Mouse (Mus musculus): ENCODE data around the gene Fbxo17. TPM values are rescaled to one million over a fixed set of nuclear protein-coding genes. Genes with fewer than 3 reads are reported as not detected.
"Not testable (repeated sequence)": the region's sequence is repeated elsewhere in the genome, so short reads cannot be mapped to it uniquely, and the experiment has no call there.

Fbxo17 gene
- total RNA-seq (2014; fragmentation: Nextera tagmentation) (not detected in 2 replicates), total RNA-seq (2017) (0.27 TPM in 1 of 2 replicates, not detected in the other), polyA plus RNA-seq (2012) (not detected in 2 replicates)

GRCm38 (mm10) chr7:28716590-28717281, at the start of gene Fbxo17:
Fbxo17 (plus strand) TSS chr7:28716804.
- ATAC-seq (ENCODE audit: extremely low read depth, insufficient number of reproducible peaks, low FRiP score, poor library complexity, severe bottlenecking) (no peak), DNase-seq (ENCODE audit: low spot score) (no peak)
- H3K4me3 ChIP-seq (ENCODE audit: low read depth, low read length): no peak within 1 kb of the TSS
- H3K27me3 ChIP-seq (ENCODE audit: insufficient read depth, low read length): no peaks in the 10 kb centered on the region; the same call in 1 of the 2 replicates
- H3K4me1 ChIP-seq (ENCODE audit: insufficient read depth, low read depth, low read length): no peaks in the 10 kb centered on the region
- H3K9me3 ChIP-seq (replicated peaks): no peaks in the 10 kb centered on the region
- no peaks in the 10 kb centered on the region for H3K36me3 ChIP-seq (replicated peaks)
- no peak for TF ChIP-seq TAL1 (conservative IDR thresholded peaks at IDR 0.05; ENCODE audit: low read depth, low read length)
- TF ChIP-seq GATA1 (IDR thresholded peaks at IDR 0.05; ENCODE audit: borderline replicate concordance, low read length): no peak
- TF ChIP-seq GATA2 (IDR thresholded peaks at IDR 0.05; ENCODE audit: borderline replicate concordance, low read depth, low read length): no peak
- TF ChIP-seq POLR2AphosphoS5 (IDR thresholded peaks at IDR 0.05; ENCODE audit: insufficient replicate concordance, low read depth, low read length): no peak
- no peak for TF ChIP-seq CTCF (IDR thresholded peaks at IDR 0.05; ENCODE audit: low read depth, low read length)

- no peaks in the 10 kb centered on the region for H3K36me3 ChIP-seq (replicated peaks)
- no peaks in the 10 kb centered on the region for H3K9me3 ChIP-seq (replicated peaks)
- no peaks in the 10 kb centered on the region for H3K4me1 ChIP-seq (ENCODE audit: insufficient read depth, low read depth, low read length)
- TF ChIP-seq POLR2AphosphoS5 (IDR thresholded peaks at IDR 0.05; ENCODE audit: insufficient replicate concordance, low read depth, low read length) (no peak), GATA2 (IDR thresholded peaks at IDR 0.05; ENCODE audit: borderline replicate concordance, low read depth, low read length) (no peak), TAL1 (conservative IDR thresholded peaks at IDR 0.05; ENCODE audit: low read depth, low read length) (no peak), GATA1 (IDR thresholded peaks at IDR 0.05; ENCODE audit: borderline replicate concordance, low read length) (no peak), CTCF (IDR thresholded peaks at IDR 0.05; ENCODE audit: low read depth, low read length) (no peak)
- no peak for ATAC-seq (ENCODE audit: extremely low read depth, insufficient number of reproducible peaks, low FRiP score, poor library complexity, severe bottlenecking)
- no peak overlapping the region for H3K4me3 ChIP-seq (ENCODE audit: low read depth, low read length)
- no peaks in the 10 kb centered on the region for H3K27me3 ChIP-seq (ENCODE audit: insufficient read depth, low read length)
- no peak for DNase-seq (ENCODE audit: low spot score)
These were observed 45.4 kb upstream of the Fbxo17 start for GRCm38 (mm10) chr7:28671172-28671571.

GRCm38 (mm10) chr7:28672276-28672675, 44.3 kb upstream of the Fbxo17 start:
- no peaks in the 10 kb centered on the region for H3K9me3 ChIP-seq (replicated peaks)
- DNase-seq (ENCODE audit: low spot score): no peak
- no peak for ATAC-seq (ENCODE audit: extremely low read depth, insufficient number of reproducible peaks, low FRiP score, poor library complexity, severe bottlenecking)
- no peaks in the 10 kb centered on the region for H3K36me3 ChIP-seq (replicated peaks)
- H3K27me3 ChIP-seq (ENCODE audit: insufficient read depth, low read length): no peaks in the 10 kb centered on the region
- H3K4me1 ChIP-seq (ENCODE audit: insufficient read depth, low read depth, low read length): no peaks in the 10 kb centered on the region
- TF ChIP-seq CTCF (IDR thresholded peaks at IDR 0.05; ENCODE audit: low read depth, low read length) (no peak), TAL1 (conservative IDR thresholded peaks at IDR 0.05; ENCODE audit: low read depth, low read length) (no peak), GATA1 (IDR thresholded peaks at IDR 0.05; ENCODE audit: borderline replicate concordance, low read length) (no peak), GATA2 (IDR thresholded peaks at IDR 0.05; ENCODE audit: borderline replicate concordance, low read depth, low read length) (no peak), POLR2AphosphoS5 (IDR thresholded peaks at IDR 0.05; ENCODE audit: insufficient replicate concordance, low read depth, low read length) (no peak)
- no peak overlapping the region for H3K4me3 ChIP-seq (ENCODE audit: low read depth, low read length)

DNA sequence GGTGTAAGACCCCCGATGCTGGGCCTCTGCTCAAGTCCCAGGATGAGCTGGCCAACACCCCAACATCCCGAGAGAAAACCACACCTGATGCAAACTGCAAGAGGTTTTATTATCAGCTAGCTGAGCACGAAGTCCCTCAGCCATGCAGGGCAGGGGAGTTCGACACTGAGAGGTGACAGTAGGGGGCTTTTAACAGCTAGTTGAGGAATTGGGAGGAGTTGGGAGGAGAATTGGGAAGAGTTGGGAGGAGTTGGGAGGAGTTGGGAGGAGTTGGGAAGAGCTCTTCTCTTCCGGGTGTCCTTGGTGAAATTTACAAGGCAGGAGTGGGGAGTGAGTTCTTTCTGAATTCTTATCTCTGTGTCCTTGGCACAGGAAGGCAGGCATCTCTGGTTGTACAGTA, 43.8 kb upstream of the Fbxo17 start:
- H3K9me3 ChIP-seq (replicated peaks); H3K4me1 ChIP-seq (ENCODE audit: insufficient read depth, low read depth, low read length); H3K4me3 ChIP-seq (ENCODE audit: low read depth, low read length); H3K27me3 ChIP-seq (ENCODE audit: insufficient read depth, low read length); DNase-seq (ENCODE audit: low spot score); H3K36me3 ChIP-seq (replicated peaks); ATAC-seq (ENCODE audit: extremely low read depth, insufficient number of reproducible peaks, low FRiP score, poor library complexity, severe bottlenecking): not testable (repeated sequence)

DNA sequence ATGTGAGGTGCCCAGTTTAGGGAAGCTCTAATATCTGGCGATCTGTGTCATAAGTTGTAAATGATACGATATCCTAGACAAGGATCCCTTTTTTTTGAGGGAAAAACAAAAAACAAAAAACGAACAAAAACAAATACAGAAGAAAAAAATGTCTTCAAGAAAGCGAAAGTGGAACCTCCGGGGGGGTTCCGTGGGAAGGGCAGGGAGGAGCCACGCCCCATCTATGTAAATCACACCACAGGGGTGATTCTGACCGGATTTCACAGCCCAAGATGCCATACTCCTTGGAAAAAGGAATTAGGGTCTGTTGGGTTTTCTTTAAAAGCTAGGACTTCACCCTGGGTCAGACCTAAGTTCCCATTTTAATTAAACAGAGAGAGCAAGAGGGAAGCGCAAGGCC, 41.6 kb upstream of the Fbxo17 start:
- no peak overlapping the region for H3K4me3 ChIP-seq (ENCODE audit: low read depth, low read length)
- no peak for TF ChIP-seq CTCF (IDR thresholded peaks at IDR 0.05; ENCODE audit: low read depth, low read length)
- TF ChIP-seq GATA2 (IDR thresholded peaks at IDR 0.05; ENCODE audit: borderline replicate concordance, low read depth, low read length): no peak
- TF ChIP-seq TAL1 (conservative IDR thresholded peaks at IDR 0.05; ENCODE audit: low read depth, low read length): no peak
- TF ChIP-seq GATA1 (IDR thresholded peaks at IDR 0.05; ENCODE audit: borderline replicate concordance, low read length): no peak
- no peak for TF ChIP-seq POLR2AphosphoS5 (IDR thresholded peaks at IDR 0.05; ENCODE audit: insufficient replicate concordance, low read depth, low read length)
- H3K27me3 ChIP-seq (ENCODE audit: insufficient read depth, low read length): no peaks in the 10 kb centered on the region
- no peaks in the 10 kb centered on the region for H3K36me3 ChIP-seq (replicated peaks)
- DNase-seq (ENCODE audit: low spot score) (no peak), ATAC-seq (ENCODE audit: extremely low read depth, insufficient number of reproducible peaks, low FRiP score, poor library complexity, severe bottlenecking) (no peak)
- H3K9me3 ChIP-seq (replicated peaks): no peaks in the 10 kb centered on the region
- no peaks in the 10 kb centered on the region for H3K4me1 ChIP-seq (ENCODE audit: insufficient read depth, low read depth, low read length)

DNA sequence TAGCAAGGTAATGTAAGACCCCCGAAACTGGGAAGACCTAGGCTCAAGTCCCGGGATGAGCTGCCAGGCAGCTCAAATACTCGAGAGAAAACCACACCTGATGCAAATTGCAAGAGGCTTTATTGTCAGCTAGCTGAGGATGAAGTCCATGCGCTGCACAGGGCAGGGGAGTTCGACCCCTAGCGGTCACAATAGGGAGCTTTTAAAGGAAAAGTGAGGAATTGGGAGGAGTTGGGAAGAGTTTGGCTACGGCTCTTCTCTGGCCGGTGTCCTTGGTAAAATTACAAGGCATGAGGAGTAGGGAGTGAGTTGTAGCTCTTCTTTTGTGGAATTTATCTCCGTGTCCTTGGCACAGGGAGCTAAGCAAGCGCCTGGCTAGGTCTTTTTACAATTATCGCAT, 40.9 kb upstream of the Fbxo17 start:
- ATAC-seq (ENCODE audit: extremely low read depth, insufficient number of reproducible peaks, low FRiP score, poor library complexity, severe bottlenecking): no peak
- Histone ChIP-seq H3K27me3 (ENCODE audit: insufficient read depth, low read length) (no peaks in the 10 kb centered on the region), H3K4me1 (ENCODE audit: insufficient read depth, low read depth, low read length) (no peaks in the 10 kb centered on the region), H3K4me3 (ENCODE audit: low read depth, low read length) (no peak overlapping the region), H3K36me3 (replicated peaks) (no peaks in the 10 kb centered on the region), H3K9me3 (replicated peaks) (no peaks in the 10 kb centered on the region)
- TF ChIP-seq POLR2AphosphoS5 (IDR thresholded peaks at IDR 0.05; ENCODE audit: insufficient replicate concordance, low read depth, low read length) (no peak), GATA1 (IDR thresholded peaks at IDR 0.05; ENCODE audit: borderline replicate concordance, low read length) (no peak), GATA2 (IDR thresholded peaks at IDR 0.05; ENCODE audit: borderline replicate concordance, low read depth, low read length) (no peak), TAL1 (conservative IDR thresholded peaks at IDR 0.05; ENCODE audit: low read depth, low read length) (no peak), CTCF (IDR thresholded peaks at IDR 0.05; ENCODE audit: low read depth, low read length) (no peak)
- no peak for DNase-seq (ENCODE audit: low spot score)
